Mouse (Mus musculus): Measurements from ENCODE around the gene Myo6.

Myo6 gene

DNA sequence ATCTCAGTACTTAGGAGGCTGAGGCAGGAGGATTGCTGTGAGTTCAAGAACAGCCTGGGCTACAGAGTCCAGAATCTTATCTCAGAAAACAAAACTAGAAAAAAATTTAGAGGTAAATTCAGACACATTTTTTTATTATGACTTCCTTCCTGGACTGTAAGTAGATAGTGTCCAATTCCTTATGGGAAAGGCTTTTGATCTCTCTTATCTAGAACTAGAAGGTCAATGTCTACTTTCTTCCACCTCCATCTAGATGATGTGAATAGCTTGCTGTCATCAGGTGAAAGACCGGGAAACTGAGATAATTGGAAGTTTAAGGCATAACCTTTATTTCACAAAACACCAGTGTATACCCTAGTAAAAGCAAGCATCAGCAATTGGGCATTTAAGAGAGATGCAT, 16.9 kb downstream of the Myo6 start:
- DNase-seq (ENCODE audit: low spot score in 2 of 2): no peak

DNA sequence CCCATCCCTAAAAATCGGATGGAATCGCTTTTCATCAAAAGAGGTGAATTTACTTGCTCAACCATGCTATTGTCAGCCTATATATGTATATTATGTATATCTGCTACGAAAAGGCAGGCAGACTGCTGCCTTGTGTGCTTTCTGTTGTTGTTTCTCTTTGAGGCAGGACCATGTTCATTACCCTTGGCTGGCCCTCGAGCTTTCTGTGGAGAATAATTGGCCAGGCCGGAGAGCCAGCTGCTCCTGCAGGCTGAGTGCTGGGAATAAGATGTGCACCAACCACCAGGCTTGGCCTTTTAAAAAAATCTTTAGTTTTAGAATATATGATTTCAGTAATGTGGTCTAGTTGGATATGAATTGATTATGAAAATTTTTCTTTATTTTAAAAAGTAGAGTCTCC, 19.3 kb downstream of the Myo6 start:
- DNase-seq (ENCODE audit: low spot score in 2 of 2): no peak

DNA sequence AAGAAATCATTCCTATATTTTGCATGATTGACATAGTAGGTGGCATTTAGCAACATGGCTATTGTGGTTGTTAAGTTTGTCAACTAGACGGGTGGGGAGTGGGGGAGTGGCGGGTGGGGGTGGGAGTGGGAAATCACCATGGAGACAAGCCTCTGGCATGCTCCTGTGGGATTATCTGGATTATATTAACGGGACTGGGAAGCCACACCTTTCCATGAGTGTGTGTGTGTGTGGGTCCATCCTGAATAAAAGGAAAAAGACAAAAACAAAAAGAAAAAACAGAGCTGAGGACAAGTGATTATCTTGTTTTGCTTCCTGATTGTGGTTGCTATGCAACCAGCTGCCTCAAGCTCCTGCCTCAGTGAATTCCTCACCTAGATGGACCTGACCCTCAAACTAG, 20.9 kb downstream of the Myo6 start:
- DNase-seq (ENCODE audit: low spot score in 2 of 2): no peak

DNA sequence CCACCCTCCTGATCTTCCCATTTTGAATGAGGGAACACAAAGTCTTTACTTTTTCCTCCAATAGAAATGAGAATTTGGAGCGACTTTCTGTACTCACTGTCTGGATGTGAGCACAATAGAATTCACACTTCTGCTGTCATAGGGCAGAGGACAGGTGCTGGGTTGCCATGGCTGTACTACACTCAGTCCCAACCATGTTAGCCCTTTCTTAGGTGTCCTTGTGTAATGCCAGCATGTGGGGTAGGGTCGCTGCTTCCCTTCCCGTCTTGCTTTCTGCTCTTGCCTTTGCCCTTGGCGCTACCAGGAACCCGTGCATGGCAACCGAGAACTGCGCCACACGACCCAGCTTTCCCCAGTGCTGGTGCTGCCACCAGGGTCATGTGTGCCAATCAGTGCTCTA, 21.9 kb downstream of the Myo6 start:
- no peak for DNase-seq (ENCODE audit: low spot score in 2 of 2)

DNA sequence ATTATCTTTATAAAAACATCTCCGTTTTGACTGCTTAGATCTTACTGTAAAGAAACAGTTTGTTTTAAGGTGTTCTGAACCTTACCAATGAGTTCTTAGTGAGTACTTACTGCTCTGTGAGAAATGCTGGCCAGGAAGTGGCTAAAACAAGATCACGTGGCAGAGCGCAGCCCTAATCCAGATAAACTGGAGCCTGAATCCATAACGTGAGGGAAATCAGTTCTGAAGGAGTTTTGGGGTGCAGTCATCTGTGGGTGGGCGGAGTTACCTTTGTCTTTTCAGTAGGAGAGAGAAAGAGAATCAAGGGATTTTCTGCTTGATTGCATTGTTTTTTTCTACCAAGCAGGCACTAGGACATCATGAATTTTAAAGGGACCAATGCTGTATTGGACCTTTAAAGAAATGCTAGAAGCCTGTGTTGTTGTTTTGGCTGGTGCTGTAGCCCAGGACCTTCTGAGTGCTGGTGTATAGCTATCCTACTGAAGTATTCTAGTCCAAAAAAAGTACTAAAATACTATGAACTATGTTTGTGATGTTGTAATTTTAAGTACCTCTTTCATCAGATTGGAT, 23.6 kb downstream of the Myo6 start:
- DNase-seq (ENCODE audit: low spot score in 2 of 2): no peak

DNA sequence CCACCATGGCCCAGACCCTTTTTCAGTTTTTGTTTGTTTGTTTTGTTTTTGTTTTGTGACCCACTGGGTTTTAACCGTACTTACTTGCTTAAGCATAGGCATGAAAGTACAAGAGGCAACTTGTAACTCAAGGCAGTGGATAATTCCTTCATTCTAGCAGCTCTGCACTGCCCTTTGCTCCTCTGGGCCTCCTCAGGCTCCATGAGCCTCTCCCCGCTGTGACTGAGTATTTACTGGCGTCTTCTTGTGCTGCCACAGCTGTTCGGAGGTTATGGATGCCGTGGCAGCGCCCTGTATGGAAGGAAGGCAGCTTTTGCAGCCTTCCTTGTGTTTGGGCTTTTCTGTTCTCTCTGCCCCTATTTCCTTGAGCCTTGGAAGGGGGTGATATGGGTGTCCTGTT, 26.4 kb downstream of the Myo6 start:
- DNase-seq (ENCODE audit: low spot score in 2 of 2): no peak

DNA sequence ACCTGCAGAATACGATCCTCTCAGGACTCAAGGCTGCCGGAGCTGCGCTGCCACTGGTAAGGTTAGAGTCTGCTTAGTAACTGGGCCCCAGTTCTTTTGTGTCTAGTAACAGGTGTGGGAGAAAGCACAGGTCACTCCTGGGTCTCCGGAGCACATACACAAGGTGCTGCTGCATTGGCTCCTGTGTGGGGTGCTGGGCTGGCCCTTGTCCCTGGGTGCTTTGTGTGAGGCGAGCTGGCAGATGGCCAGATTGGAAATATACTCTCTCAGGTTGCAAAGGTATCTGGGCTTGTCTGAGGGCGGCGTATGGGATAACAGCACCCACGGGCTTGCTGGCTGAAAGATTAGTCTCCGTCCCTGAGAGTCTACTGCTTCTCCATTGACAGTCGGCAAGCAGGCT, 27.5 kb downstream of the Myo6 start:
- no peak for DNase-seq (ENCODE audit: low spot score in 2 of 2)

DNA sequence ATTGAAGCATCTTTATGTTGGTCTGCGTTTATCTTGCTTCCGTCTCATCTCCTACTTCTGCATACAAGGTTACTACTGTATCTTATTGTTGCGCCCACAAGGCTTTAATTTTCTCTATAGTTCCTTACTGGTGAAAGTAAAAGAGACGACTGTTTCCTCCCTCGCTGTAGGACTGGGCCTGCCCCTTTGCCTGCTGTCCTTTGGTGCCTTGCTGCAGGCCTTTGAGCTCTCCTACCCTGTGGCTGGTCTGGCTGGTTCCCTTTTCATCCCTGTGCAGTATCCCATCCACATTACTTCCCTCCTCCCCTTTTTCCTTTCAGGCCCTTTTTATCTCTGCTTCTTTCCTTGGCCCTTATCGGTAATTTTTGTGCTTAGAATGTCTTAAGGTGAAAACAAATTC, 29.6 kb downstream of the Myo6 start:
- no peak for DNase-seq (ENCODE audit: low spot score in 2 of 2)

DNA sequence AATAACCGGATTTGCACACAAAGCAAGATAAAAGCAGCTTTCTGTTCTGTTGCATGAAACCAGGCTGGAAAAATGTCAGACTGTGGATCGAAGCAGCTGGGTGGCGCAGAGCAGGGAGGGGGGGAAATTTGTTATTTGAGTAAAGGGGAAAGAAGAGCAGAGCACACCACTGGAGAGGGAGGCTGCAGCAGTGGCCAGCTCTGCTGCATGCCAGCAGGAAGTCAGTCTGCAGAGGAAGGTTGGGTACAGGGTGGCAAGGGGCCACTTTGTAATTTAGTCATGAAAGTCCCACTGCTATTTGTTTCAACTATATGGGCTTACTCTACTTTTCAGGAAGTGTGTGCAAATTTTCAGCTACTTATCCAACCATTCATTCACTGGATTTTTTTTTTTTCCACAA, 31.3 kb downstream of the Myo6 start:
- no peak for DNase-seq (ENCODE audit: low spot score in 2 of 2)

DNA sequence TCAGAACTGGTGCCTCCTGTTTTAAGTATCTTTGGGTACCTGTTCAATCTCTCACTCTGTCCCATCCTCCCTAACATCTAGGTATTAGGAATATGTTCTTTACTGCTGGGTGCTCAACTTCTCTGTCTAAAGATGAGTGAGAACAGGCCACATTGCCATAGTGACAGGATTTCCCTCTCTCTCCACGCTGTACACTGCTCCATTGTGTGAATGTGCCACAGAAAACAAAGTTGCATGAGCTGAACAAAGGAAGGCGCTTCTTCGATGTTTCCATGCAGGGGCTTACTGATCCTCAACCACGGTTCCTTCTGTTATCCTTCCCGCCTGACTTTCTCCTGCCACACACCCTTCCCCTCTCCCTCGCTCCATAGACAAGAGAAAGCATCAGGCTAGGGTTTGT, 32.4 kb downstream of the Myo6 start:
- no peak for DNase-seq (ENCODE audit: low spot score in 2 of 2)

DNA sequence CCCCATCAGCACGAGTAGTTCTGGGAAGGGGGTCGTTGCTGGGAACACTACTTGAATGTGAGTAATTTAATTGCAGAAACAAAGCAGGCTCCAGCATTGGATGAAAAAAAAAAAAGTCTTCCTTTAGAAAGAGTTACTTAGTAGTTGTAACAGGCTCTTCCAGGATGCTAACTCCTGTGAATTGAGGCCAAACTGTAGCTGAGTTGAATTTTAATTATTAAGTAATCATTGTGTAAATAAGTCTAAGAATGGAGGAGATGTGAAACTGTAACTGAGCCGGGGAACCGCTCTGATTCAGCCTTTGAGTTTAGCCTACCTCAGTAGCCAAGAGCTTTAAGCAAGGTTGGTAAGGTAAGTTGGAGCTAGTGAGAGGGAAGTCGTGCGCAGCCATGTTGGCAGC, 36.0 kb downstream of the Myo6 start:
- no peak for DNase-seq (ENCODE audit: low spot score in 2 of 2)

DNA sequence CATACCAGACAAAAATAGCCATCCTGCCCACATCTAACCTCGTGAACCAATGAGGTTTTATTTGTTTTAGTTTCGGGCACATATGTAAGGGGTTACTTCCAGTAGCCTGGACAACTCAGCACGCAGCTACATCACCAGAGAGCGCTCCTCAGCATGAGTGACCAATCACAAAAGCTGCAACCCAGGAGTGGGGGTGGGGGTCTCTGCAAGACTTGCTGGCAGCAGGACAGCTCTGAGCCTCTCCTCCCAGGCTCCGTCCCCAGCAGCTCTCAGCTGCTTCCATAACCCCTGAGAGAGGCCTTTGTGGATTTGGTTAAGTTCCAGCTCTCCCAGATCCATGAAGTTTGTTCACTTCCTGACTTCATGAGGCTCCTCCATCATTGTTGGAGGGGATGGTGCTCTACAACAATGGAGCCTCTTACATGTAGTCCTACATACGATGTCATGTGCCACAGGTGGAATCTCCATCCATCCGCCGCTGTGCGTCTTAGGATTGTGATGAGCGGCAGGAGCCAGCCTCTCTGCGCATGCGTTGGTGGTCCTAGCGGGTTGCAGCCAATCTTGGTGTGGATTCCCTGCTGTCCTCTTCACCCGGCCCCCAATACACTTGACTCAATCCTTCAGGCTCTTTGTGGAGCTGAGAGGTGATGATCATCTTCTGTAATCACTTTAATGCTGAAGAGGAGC, 37.7 kb downstream of the Myo6 start:
- DNase-seq (ENCODE audit: low spot score in 2 of 2): no peak

DNA sequence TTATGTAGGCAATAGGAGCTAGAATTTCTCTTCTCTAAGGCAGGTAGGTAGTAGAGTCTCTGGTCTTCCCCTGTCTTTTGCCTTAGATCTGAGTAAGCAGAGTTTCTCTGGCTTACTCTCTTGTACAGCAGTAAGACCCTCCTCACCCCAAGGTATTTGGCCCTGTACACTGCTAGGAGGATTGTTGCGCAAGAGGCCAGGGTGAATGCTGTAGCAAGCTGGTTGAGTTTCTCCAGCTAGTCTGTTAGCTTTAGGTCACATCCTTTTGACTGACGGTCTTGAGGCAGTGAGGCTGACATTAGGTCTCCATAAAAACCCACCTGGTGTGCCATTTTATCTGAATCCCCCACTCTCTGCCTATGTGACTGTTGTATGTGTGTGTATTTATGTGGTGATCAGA, 43.9 kb downstream of the Myo6 start:
- DNase-seq (ENCODE audit: low spot score in 2 of 2): no peak

DNA sequence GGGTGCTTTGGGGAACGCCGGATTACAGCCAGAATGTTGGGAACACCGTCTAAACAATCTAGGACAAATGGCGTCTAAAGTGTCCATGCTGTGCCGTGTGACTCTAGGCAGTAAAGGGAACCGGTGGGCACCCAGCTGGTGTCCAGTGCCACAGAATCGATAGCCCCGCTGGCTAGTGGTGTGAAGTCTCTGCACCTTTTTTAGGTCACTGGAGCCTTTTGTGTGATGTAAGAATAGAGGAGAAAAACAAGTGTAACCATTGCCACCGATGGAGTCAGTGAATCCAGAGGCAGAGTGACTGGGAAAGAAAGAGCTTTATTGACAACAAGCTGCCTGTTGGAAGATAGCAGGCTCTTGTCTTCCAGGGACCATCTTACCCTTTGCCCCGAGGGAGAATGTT, 44.6 kb downstream of the Myo6 start:
- no peak for DNase-seq (ENCODE audit: low spot score in 2 of 2)

DNA sequence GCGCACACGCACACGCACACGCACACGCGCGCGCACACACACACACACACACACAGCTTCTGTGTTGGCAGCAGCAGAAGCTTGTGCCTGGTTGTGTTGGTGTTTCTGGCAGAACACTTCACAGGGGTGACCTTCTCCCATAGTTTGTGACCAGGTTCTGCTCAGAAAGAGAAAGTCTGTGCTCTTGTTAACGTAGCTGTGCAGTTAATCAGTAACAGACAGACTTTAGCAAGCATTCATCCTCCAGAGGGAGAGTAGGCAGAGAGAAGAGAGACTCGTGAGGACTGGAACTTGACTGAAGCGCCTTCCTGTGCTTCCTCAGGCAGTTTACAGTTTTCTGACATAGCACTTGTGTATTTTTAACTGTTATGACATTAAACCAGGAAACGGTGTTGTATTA, 45.3 kb downstream of the Myo6 start:
- no peak for DNase-seq (ENCODE audit: low spot score in 2 of 2)

DNA sequence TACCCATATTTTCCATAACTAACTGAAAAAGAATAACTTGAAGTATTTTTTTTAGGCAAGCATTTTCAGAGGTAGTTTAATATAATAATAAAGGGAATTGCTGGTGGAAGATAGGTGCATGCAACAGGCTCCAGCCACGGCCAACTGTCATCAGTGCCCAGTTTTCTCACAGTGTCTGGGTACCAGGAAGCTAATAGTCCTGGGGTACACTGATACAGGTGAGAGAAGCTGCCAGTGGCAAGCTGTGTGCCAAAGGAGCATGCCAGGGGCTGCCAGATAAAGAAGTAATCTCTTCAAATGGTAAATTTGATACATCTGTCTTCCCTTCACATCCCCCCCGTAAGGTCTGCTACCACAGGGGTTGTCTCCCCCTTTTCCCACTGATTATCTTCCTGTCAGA, 48.6 kb downstream of the Myo6 start:
- no peak for DNase-seq (ENCODE audit: low spot score in 2 of 2)

DNA sequence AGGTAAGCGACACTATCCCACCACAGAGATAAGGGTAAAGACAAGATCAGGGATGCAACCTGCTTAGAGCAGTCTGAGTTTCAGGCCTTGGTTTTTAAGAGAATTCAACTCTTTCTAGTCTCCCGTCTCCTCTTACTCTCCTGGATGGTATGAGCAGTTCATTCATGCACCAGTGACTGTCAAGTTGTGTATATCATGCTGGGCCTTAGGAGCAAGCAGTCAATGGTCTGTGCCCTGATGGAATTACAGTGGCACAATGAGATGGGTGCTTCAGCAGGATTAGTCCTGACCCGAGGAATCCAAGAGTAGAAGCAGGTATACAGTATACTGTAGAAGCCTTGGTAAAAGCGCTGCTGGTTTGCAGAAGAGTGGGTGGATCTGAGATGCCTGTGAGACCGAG, 50.7 kb downstream of the Myo6 start:
- DNase-seq (ENCODE audit: low spot score in 2 of 2): no peak

DNA sequence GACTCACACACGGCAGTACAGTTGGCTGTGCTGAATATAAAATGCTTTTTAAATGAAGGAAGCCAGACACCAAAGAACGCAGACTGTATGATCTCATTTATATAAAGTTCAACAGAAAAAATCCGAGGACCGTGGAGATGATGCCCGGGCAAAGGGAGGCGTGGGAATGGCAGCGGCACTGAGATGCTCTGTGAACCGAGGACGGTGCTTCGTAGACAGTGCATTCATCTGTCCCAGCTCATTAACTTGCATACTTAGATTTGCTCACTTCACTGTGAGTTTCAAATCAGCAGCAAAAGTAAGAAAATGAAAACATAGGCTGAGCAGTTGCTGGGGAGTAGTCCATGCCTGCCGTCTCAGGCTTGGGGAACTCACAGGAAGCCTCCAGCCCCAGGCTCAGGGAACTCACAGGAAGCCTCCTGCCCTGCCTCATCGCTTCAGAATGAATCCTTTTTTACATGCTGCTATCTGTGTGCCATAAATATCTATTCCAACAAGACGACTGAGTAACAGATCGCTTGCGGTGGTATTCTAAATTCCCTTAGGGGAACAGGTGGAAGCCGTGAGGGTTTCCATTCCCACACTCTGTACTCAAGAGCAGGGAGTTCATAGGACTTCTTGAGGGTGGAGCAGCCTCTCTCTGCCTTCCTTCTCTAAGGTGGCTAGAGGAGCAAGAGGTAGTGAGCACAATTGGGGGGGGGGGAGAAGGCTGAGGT, 52.1 kb downstream of the Myo6 start:
- no peak for DNase-seq (ENCODE audit: low spot score in 2 of 2)

DNA sequence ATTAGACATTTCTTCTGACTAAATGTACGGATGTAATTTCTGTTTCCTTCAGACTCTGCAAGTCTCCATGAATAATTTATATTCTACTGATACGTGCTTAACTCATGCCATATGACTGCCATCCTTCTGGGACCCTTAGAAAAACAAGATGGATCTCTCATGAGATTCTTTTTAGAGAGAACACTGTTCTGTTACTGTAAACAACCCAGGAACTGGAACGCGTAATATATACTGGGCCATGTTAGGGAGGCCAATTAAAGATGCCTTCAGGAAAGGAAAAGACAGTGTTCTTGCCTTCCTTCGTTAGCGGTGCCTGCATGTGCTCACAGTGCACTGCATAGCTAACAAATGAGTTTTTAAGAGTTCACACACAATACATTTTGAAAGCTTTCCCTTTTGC, 53.9 kb downstream of the Myo6 start:
- DNase-seq (ENCODE audit: low spot score in 2 of 2): no peak

DNA sequence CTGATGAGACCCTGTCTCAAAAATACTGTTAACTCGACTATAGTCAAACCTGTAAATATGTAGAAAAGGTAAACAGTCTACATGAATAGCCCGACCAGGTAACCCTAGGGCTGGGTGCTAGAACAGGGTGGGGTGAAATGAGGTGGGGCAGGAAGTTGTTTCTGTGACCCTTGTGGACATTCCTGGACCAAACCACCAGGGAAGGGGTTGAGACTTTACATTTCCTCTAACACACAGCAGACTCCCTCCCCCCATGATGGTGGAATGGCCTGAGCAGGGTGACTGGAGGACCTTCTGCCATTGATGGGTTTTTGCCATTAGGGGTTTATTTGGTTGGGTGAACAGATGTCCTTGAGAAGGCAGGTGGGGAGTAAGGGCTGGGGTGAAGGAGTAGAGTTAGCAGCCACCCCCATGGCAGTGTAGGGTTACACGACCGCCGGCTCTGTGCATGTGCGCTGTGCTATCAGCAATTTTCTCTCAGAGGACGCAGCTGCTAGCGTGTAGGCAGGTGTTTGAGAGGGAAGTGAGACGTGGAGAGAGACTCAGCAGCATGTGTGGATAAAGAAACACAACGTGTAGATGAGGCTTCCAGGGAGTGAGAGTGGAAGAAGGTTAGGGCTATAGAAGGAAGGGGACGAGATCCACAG, 59.3 kb downstream of the Myo6 start:
- no peak for DNase-seq (ENCODE audit: low spot score in 2 of 2)

DNA sequence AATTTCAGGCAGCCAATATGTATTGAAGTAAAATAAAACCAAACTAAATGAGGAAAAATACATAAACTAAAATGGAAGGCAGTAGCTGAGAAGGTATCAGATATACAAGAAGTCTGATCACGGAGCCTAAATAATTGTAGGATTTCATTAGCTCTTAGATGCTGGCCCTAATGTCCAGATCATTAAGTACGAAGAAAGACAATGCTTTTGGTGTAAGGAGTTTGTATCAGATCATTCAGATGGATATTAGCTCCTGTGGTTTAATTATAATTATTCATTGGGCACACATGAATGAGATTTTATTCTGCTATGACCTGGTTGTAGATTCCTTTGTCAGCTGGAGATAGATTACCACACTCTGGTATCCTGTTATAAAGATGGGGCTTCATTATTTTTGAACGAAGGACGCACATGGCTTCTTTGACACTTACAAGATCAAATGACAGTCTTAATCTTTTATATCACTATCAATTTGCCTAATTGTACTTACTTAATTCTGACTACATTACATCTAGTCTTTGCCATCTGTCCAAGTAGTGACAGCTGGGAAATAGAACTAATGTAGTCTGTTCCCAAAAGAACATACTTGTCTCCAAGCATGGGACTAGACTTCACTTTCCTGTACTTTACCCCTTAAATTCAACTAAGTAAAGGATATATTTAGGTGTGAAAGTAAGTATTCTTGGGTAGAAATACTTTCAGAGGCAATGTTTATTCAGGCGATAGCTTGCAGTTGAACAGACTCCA, 61.9 kb downstream of the Myo6 start:
- no peak for DNase-seq (ENCODE audit: low spot score in 2 of 2)

DNA sequence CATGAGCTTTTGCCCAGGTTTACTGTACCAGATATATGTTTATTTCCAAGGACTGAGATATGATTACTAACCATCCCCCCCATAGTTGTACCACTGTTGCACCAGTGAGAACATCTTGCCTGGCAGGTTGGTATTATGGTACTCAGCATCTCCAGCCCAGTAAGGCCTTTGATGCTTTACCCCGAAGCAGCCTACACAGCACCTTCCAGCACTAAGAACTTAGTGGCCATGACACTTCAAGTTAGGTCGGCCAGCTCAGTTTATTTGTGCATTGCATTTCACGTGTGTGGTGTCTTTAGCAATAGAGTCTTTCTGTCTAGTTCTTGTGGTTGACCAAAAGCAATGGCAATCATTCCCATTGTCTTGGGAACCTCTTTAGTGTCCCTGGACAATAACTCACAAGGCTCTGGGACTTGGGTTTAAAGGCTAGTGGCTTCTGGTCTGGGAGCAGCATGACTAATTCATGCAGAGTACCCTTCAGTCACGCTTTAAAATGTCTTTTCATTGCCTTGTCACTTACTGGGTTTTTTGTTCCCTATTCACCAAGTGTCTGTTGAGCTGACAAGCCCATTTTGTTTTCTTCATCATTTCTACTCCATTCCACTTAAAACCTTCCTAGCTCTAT, 69.1 kb downstream of the Myo6 start:
- DNase-seq (ENCODE audit: low spot score in 2 of 2): no peak

Measured in urinary bladder, postnatal 36 days (tissue).